Mouse (Mus musculus) spleen, adult 12 weeks (tissue): ENCODE measurements around the gene Crtac1.

Experiments used
- DNase-seq: peaks from one replicate; pipeline ENCODE4 v3.0.0; 2022; ENCODE audit warnings: low spot score

Crtac1 gene

DNA sequence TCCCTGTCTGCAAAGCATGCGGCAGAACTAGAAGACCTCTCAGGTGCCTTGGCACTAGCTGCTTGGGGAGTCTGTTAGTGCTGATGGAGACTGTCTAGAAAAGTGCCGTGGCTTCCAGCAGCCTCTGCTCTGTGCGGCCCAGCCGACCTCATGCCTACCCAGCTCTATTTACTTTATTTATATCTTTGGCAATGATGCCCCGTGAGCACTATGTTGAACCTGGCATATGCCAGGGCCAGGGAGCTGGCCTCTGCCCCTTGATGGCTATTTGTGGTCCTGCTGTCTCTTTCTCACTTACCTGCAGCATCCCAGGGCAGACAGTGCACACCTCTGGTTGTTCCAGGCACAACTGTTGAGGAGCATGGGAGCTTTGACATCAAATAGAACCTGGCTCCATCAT, 153.1 kb downstream of the Crtac1 start:
- DNase-seq = no peak

GRCm38 (mm10) chr19:42277288-42277687, 154.3 kb downstream of the Crtac1 start:
- DNase-seq = no peak

GRCm38 (mm10) chr19:42272003-42272963, 159.3 kb downstream of the Crtac1 start:
- DNase-seq = peak; percentile 36

GRCm38 (mm10) chr19:42271182-42271581, 160.4 kb downstream of the Crtac1 start:
- DNase-seq = no peak

- DNase-seq = no peak
Measured at GRCm38 (mm10) chr19:42270119-42270518, 161.5 kb downstream of the Crtac1 start.

DNA sequence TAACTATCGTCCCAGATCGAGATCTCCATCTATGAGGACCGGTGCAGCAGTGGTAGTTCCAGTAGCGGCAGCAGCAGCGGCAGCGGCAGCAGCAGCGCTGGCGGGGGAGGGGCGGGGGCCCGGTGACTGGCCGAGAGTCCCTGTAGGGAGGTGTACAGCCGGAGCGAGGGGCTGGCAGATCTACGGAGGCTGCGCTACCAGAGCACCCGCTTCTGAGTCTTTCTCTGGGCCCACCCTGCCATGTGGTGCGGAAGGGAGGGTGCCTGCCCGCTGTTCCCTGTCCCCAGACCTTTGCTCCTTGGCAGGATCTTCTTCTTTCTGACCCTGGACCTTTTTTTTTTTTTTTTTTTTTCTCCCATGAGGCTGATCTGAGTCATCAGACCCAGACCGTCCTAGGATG, 163.2 kb downstream of the Crtac1 start:
- DNase-seq = no peak

GRCm38 (mm10) chr19:42263524-42263923, 168.1 kb downstream of the Crtac1 start:
- no peak for DNase-seq

DNA sequence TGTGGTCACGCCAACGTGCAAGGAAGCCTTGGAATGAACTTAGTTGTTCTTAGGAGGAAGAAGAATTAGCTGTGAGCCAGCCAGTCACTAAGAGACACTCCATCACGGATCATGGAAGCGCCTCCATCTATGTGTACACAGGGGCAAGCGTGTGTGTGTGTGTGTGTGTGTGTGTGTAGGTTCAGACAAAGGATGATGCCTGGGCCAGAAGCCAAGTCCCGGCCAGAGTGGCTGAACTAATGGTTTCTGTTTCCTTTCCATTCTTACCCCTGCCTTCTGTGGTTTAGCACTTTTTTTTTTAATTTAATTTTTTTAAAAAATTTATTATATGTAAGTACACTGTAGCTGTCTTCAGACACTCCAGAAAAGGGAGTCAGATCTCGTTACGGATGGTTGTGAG, 171.1 kb downstream of the Crtac1 start:
- no peak for DNase-seq

DNA sequence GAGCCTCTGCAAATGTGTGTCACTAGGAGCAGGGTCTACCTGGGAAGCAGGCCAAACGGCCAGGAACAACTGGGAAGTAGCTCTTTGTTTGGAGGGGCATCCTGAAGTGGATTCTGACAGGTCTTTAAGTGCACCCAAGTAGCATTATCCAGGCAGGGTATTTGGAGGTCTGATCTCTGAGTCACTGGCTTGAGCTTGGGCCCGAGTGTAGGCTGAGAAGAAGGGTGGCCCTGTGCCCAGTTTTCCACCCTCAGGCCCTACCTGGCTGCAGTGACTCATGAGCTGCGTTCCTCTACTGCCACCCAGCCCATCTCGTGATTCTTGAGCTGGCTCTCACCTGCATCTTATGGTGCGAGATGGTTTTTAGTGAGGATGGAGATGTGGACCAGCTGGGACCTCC, 173.0 kb downstream of the Crtac1 start:
- DNase-seq = no peak

DNA sequence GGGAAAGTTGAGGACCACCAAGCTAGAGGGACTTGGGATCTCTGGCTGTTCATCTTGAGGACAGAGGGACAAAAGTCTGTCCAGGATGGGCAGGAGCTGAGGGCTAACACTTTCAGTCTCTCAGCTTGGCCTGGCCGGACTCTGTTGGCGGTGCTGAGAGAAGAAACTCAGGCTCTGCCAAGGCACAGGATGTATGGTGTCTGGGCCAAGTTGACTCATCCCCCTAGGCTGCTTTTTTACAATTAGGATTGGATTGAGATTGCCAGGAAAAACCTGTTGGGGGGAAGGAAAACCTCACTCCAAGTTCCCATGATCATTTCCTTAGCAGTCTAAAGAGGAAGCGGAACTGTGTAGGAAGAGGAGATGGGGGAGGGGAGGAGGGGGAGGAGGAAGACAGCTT, 173.6 kb downstream of the Crtac1 start:
- no peak for DNase-seq

GRCm38 (mm10) chr19:42257241-42257635, 174.3 kb downstream of the Crtac1 start:
- no peak for DNase-seq

DNA sequence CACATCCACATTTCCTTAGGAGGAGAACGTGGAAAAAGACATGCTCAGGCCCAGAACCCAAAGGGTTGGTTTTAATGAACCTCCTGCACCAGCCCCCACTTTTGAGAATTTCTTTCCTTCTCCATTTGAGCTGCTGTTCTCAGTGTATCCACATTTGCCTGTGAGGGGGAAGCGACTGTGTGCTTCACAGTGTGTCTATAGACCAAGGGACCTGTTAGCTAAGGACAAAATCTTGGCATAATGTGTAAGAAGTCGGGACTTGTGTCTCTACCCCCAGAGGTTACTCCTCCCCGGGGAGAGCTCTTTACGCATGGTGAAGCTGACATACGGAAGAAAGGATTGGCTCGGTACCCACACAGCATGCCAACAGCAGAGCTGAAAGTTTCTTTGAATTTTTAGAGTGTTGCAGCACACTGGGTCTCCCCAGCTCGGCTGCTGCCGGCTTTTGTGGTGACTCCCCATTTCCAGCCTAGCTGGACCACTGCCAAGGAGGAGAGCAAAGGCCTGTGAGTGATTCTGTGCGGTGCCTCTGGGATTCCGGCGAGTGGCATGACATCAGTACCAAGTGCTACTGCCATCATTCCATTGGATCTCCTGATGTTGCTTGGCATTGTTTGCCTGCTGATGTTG, 174.9 kb downstream of the Crtac1 start:
- DNase-seq = no peak

DNA sequence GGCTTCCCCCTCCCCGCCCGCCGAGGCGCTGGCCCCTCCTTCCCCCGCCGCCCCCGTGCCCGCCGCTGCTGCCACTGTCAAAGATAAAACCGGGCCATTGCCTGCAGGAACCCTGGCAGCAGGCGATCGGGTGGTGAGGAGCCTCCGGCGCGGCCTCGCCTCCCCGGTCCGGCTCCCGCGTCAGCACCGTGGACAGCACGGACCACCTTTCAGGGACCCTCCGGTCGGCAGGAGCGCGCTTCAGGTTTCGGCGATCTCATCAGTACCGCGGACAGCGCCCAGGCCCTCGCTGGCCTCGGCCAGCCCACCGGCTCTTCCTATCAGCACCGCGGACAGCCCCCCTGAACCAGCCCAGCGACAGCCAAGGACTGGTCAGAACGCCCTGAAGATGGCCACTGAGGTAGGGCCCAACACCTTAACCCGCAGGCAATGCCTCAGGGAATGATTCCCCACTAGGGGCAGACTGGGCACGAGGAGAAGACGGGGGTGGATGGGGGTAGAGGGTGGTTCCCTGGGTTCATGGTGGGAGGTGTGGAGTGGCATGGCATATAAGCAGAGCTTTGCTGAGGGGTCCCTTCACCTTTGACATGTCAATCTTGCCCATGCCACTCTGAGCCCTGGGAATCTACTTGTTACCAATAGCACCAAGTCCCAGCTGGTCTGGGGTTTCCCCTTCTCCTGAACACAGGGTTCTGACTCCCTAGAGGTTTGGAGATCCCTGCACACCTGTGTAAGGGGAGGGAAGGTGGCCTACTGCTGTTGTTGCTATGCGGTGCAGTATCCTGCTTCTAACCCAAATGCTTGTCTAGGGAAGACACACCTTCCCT, 175.6 kb downstream of the Crtac1 start:
- no peak for DNase-seq

GRCm38 (mm10) chr19:42255438-42255783, 176.2 kb downstream of the Crtac1 start:
- no peak for DNase-seq

DNA sequence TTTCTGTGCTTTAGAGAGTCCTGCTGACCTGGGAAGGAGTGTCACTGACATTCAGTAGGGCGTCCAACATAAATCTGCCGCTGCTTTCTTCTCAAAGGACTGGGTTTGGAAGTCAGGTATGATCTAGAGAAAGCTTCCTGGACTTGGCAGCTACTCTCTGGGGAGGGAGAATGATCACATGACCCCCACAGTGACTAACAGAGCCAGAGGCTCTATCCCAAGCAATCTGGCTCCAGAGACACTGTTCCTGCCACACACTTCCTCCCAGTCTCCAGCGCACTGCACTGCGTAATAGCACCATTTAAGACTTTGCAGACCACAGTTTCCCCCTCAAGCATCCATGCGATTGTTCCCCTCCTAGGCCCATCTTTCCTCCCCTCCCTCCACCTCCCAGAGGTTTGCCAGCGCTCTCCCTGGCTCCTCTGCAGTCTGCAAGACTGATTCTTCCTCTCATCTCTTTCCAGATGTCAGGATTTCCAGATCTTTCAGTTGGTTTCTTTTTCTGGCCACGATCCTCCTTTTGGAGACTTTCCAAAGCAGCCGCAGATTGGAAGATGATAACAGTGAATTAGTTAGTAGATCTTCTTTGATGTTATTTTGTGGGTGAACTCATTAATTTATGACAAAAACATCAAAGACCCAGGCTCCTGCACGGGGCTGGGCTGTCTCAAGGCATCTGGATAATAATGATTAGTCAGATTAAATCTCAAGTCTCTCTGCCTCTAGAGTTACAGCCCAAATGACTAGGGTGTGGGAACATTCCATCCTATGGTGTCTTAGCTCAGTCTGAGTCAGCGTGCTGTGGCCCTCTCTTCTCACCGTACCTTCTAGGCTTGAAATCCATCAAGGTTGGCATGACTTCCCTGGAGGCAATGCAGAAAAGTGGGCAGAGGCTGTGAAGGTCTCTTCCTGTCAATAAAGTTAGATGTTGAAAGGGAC, 181.3 kb downstream of the Crtac1 start:
- no peak for DNase-seq

GRCm38 (mm10) chr19:42247519-42247918, 184.1 kb downstream of the Crtac1 start, which contains the start of gene Golga7b:
Gene Golga7b (plus strand): TSS chr19:42247574.
- no peak for DNase-seq

DNA sequence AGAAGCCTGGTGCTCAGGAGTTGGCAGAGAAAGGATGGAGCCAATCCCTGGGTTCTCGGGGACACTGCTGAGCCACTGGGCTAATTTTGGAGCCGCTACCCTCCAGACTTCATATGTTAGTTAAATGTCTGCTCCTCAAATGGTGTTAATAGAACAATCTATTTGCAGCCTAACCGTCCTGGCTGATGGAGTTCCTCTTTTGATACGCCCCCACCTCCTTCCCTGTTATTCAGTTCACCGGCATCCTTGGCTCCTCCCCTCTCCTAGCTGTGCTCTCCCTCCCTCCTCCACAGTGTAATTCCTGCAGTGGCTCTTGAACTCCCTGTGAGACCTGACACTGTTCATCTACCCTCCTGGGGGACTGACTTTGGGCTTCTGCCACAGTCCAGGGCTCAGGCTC, 185.0 kb downstream of the Crtac1 start:
- no peak for DNase-seq

GRCm38 (mm10) chr19:42243401-42243800, 188.2 kb downstream of the Crtac1 start:
- no peak for DNase-seq

DNA sequence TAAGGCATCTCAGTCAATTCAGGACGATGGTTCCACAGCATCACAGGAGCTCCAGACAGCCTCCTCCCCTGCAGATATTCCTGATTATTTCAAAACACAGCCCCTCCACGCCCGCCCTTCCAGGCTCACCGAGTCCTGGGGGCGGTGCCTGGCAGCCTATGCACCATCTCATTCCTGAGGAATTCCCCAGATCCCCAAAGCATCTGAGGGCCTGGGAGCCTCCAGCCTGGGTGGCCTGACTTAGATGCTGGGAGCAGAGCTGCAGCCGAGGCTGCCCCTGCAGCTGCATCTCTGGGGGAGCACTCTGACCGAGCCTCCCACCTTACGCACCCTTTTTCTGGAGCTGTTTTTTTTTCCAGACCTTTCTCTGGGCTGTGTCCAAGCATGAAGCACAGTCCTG, 190.7 kb downstream of the Crtac1 start:
- DNase-seq = no peak

- no peak for DNase-seq
Measured at GRCm38 (mm10) chr19:42238341-42238715, 193.3 kb downstream of the Crtac1 start.

DNA sequence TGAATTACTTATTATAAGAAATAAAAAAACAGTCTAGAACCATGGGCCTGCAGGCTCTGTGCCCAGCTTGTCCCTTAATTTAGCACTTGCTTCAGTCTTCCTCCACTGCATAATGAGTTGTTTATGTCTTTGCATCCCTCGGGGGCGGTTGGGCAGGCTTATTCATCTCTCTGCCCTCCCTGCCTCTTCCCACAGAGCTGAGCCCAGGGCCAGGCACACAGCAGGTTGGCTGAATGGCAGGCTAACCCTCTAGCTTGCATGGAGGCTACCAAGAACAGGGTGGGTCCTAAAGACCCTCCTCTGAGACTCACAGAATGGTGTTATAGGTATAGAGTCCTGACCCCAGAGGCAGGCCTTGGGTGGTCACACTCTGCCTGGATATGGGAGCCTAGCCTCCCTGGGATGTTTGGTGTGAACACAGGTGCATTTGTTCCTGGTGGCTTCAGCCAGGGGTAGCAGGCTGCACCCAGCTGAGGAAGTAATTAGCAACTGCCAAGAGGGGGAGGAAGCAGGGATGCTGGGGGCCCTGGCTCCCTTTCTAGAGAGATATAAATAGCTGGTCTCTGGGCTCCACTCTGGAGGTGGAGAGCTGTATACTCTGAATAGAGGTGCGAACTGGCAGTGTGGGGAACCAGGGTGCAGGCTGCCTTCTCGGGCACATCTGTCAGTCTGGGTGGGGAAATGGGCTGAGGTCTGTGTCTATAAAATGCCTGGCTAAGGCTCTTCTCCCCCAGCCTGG, 193.8 kb downstream of the Crtac1 start:
- no peak for DNase-seq
